Mouse (Mus musculus) testis, adult 2 months (tissue): ENCODE measurements around the gene Exoc3l2.

Experiments
- CTCF ChIP-seq: fragments of 200-500 bp; IDR thresholded peaks from 2 replicates; pipeline ENCODE4 v1.5.1; 2012; ENCODE audit warnings: low read depth, mild to moderate bottlenecking, inconsistent platforms, low read length, moderate library complexity; ENCODE audit not compliant: control insufficient read depth, insufficient read depth, insufficient replicate concordance
- POLR2A ChIP-seq: fragments of 200-500 bp; IDR thresholded peaks from 2 replicates; pipeline ENCODE4 v1.6.1; 2012; ENCODE audit warnings: low read depth, mild to moderate bottlenecking, inconsistent platforms, low read length, moderate library complexity; ENCODE audit not compliant: control insufficient read depth

DNA sequence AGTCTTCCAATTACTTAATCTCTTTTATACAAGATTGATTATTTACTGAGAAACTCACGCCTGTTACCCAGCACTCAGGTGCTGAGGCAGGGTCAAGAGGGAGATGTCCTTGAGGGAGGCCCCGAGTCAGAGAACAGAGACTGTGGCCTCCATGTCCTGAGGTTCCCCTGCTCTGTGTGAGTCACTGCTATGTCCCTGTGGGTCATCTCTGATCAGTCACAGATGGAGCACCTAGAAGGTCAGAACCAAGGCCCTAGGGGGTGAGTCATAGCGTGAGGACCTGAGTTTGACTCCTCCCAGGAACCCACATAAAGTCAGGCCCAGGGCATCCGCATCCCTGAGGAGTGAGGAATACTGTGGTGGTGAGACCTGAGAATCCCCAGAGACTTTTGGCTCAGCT, 38.5 kb downstream of the Exoc3l2 start:
- TF ChIP-seq CTCF = no peak
- no peak for TF ChIP-seq POLR2A
